Mouse (Mus musculus) kidney, embryonic 14.5 days (tissue): ENCODE results near the gene 1700037H04Rik. TPM values are rescaled to one million over a fixed set of nuclear protein-coding genes. Genes with fewer than 3 reads are reported as not detected.

Experiments used
- ATAC-seq: fragments of 200-750 bp; cut with Nextera tagmentation; 2 replicates; pipeline ENCODE4 v1.8.0; 2017; ENCODE audit warnings: moderate number of reproducible peaks, mild to moderate bottlenecking, moderate TSS enrichment, moderate library complexity; ENCODE audit not compliant: low FRiP score, low TSS enrichment
- H3K27ac ChIP-seq: fragments of 300-500 bp; sonication (generic); 2 replicates; pipeline ENCODE4 v1.5.1; 2014; ENCODE audit warnings: low read depth, mild to moderate bottlenecking, low read length, moderate library complexity, mixed read lengths
- H3K27me3 ChIP-seq: fragments of 300-500 bp; sonication (generic); 2 replicates; pipeline ENCODE4 v1.6.1; 2014; ENCODE audit warnings: mild to moderate bottlenecking, low read length; ENCODE audit not compliant: control insufficient read depth, insufficient read depth
- H3K36me3 ChIP-seq: fragments of 300-500 bp; sonication (generic); 2 replicates; pipeline ENCODE4 v1.6.1; 2014; ENCODE audit warnings: low read length, mixed read lengths; ENCODE audit not compliant: control insufficient read depth, insufficient read depth
- H3K4me1 ChIP-seq: fragments of 300-500 bp; sonication (generic); 2 replicates; pipeline ENCODE4 v1.6.1; 2014; ENCODE audit warnings: low read length, mixed read lengths; ENCODE audit not compliant: control insufficient read depth, insufficient read depth
- H3K4me2 ChIP-seq: fragments of 300-500 bp; sonication (generic); replicated peaks from 2 replicates; pipeline ENCODE4 v1.6.1; 2014; ENCODE audit warnings: low read depth, mild to moderate bottlenecking, low read length
- H3K4me3 ChIP-seq: fragments of 300-500 bp; sonication (generic); 2 replicates; pipeline ENCODE4 v1.5.1; 2014; ENCODE audit warnings: mild to moderate bottlenecking, low read length
- H3K9ac ChIP-seq: fragments of 300-500 bp; sonication (generic); 2 replicates; pipeline ENCODE4 v1.6.1; 2014; ENCODE audit warnings: low read depth, mild to moderate bottlenecking, low read length, moderate library complexity
- H3K9me3 ChIP-seq: fragments of 300-500 bp; sonication (generic); 2 replicates; pipeline ENCODE4 v1.6.1; 2016; ENCODE audit warnings: low read length; ENCODE audit not compliant: control insufficient read depth
- WGBS: fragments of 180-500 bp; shearing (Covaris S2); extraction: QIAGEN DNeasy Blood & Tissue Kit; methylation state at CpG from one replicate; pipeline ENCODE4 v1.1.7; 2014; 5-methylcytosine and 5-hydroxymethylcytosine counted together
- polyA plus RNA-seq: library from polyadenylated mRNA; unstranded; fragments of >200 nt; fragmentation: Nextera tagmentation; extraction: Ambion mirVana; gene quantifications from 2 replicates; pipeline ENCODE4 v1.2.1, GENCODE M21; 2014

The 1700037H04Rik gene
- polyA plus RNA-seq, 1 experiment from 2014 or later, result 101 TPM

- H3K9me3 ChIP-seq, result no peaks in the 10 kb centered on the region
- H3K4me2 ChIP-seq, result no peak overlapping the region
- no peak overlapping the region for H3K27ac ChIP-seq
- peaks cover 17% of the 10 kb centered on the region for H3K4me1 ChIP-seq
- WGBS, result 62% methylated on average over 13 of the region's 13 CpGs
- no peak overlapping the region for H3K4me3 ChIP-seq
- ATAC-seq, result no peak
- H3K27me3 ChIP-seq, result no peaks in the 10 kb centered on the region
- peaks cover 70% of the 10 kb centered on the region for H3K36me3 ChIP-seq
- H3K9ac ChIP-seq, result no peak overlapping the region
Measured at GRCm38 (mm10) chr2:131145121-131145520, 14.8 kb downstream of the 1700037H04Rik start.

- Histone ChIP-seq H3K9ac (no peak overlapping the region), H3K36me3 (peaks cover 64% of the 10 kb centered on the region), H3K27ac (no peak overlapping the region), H3K27me3 (no peaks in the 10 kb centered on the region), H3K4me2 (no peak overlapping the region), H3K4me3 (no peak overlapping the region), H3K9me3 (no peaks in the 10 kb centered on the region), H3K4me1 (peaks cover 17% of the 10 kb centered on the region)
- ATAC-seq, result no peak
- WGBS, result 68% methylated on average over 22 of the region's 22 CpGs
Measured at GRCm38 (mm10) chr2:131143007-131143780, 16.7 kb downstream of the 1700037H04Rik start.

- Histone ChIP-seq H3K4me2 (no peak overlapping the region), H3K4me1 (peaks cover 17% of the 10 kb centered on the region), H3K27me3 (no peaks in the 10 kb centered on the region), H3K27ac (no peak overlapping the region), H3K4me3 (no peak overlapping the region), H3K9me3 (no peaks in the 10 kb centered on the region), H3K9ac (no peak overlapping the region), H3K36me3 (peaks cover 59% of the 10 kb centered on the region)
- peak; percentile 81 for ATAC-seq
- WGBS, result 30% methylated on average over 18 of the region's 18 CpGs
Measured at GRCm38 (mm10) chr2:131142592-131142991, 17.3 kb downstream of the 1700037H04Rik start.

- Histone ChIP-seq H3K4me1 (peaks cover 17% of the 10 kb centered on the region), H3K9me3 (no peaks in the 10 kb centered on the region), H3K27ac (no peak overlapping the region), H3K27me3 (no peaks in the 10 kb centered on the region), H3K36me3 (peaks cover 51% of the 10 kb centered on the region), H3K4me2 (no peak overlapping the region), H3K9ac (no peak overlapping the region), H3K4me3 (no peak overlapping the region)
- ATAC-seq, result no peak
- WGBS, result 72% methylated on average over 8 of the region's 8 CpGs
Measured at GRCm38 (mm10) chr2:131141336-131141986, 18.4 kb downstream of the 1700037H04Rik start.

GRCm38 (mm10) chr2:131140533-131140905, 19.4 kb downstream of the 1700037H04Rik start:
- H3K4me2 ChIP-seq, result no peak overlapping the region
- H3K4me3 ChIP-seq, result no peak overlapping the region
- H3K27ac ChIP-seq, result no peak overlapping the region
- H3K4me1 ChIP-seq, result peaks cover 17% of the 10 kb centered on the region
- H3K27me3 ChIP-seq, result no peaks in the 10 kb centered on the region
- no peak for ATAC-seq
- H3K9ac ChIP-seq, result peak overlapping the region; percentile 5; the same call in 1 of the 2 replicates
- no peaks in the 10 kb centered on the region for H3K9me3 ChIP-seq
- H3K36me3 ChIP-seq, result peaks cover 44% of the 10 kb centered on the region
- WGBS, result 70% methylated on average over 5 of the region's 5 CpGs

GRCm38 (mm10) chr2:131139886-131140532, 19.9 kb downstream of the 1700037H04Rik start:
- H3K36me3 ChIP-seq, result peaks cover 41% of the 10 kb centered on the region
- no peak overlapping the region for H3K27ac ChIP-seq
- no peaks in the 10 kb centered on the region for H3K9me3 ChIP-seq
- no peak overlapping the region for H3K4me3 ChIP-seq
- ATAC-seq, result no peak
- no peaks in the 10 kb centered on the region for H3K27me3 ChIP-seq
- H3K4me1 ChIP-seq, result peaks cover 17% of the 10 kb centered on the region
- no peak overlapping the region for H3K4me2 ChIP-seq
- WGBS, result 63% methylated on average over 5 of the region's 5 CpGs
- peak overlapping the region; percentile 5; the same call in 1 of the 2 replicates for H3K9ac ChIP-seq

GRCm38 (mm10) chr2:131139287-131139686, 20.6 kb downstream of the 1700037H04Rik start:
- no peak for ATAC-seq
- Histone ChIP-seq H3K4me2 (no peak overlapping the region), H3K9ac (no peak overlapping the region), H3K9me3 (no peaks in the 10 kb centered on the region), H3K36me3 (peaks cover 37% of the 10 kb centered on the region), H3K27ac (no peak overlapping the region), H3K27me3 (no peaks in the 10 kb centered on the region), H3K4me1 (peaks cover 17% of the 10 kb centered on the region), H3K4me3 (no peak overlapping the region)
- WGBS, result 91% methylated on average over 5 of the region's 5 CpGs

- H3K4me2 ChIP-seq, result no peak overlapping the region
- H3K9ac ChIP-seq, result no peak overlapping the region
- peaks cover 17% of the 10 kb centered on the region for H3K4me1 ChIP-seq
- H3K27me3 ChIP-seq, result no peaks in the 10 kb centered on the region
- ATAC-seq, result no peak
- H3K36me3 ChIP-seq, result peaks cover 41% of the 10 kb centered on the region
- no peak overlapping the region for H3K4me3 ChIP-seq
- H3K27ac ChIP-seq, result no peak overlapping the region
- WGBS, result 91% methylated on average over 7 of the region's 7 CpGs
- no peaks in the 10 kb centered on the region for H3K9me3 ChIP-seq
Measured at GRCm38 (mm10) chr2:131138760-131139159, 21.1 kb downstream of the 1700037H04Rik start.

- peaks cover 40% of the 10 kb centered on the region for H3K36me3 ChIP-seq
Measured at GRCm38 (mm10) chr2:131138296-131138695, 21.6 kb downstream of the 1700037H04Rik start.

More at GRCm38 (mm10) chr2:131138296-131138695, 21.6 kb downstream of the 1700037H04Rik start:
- Histone ChIP-seq H3K4me3 (no peak overlapping the region), H3K4me2 (no peak overlapping the region), H3K9me3 (no peaks in the 10 kb centered on the region), H3K27ac (no peak overlapping the region), H3K27me3 (no peaks in the 10 kb centered on the region), H3K4me1 (peaks cover 17% of the 10 kb centered on the region), H3K9ac (no peak overlapping the region)
- ATAC-seq, result no peak
- 76% methylated on average over 4 of the region's 4 CpGs for WGBS
